Mouse (Mus musculus): ENCODE measurements around the gene Nfe2l1.

DNA sequence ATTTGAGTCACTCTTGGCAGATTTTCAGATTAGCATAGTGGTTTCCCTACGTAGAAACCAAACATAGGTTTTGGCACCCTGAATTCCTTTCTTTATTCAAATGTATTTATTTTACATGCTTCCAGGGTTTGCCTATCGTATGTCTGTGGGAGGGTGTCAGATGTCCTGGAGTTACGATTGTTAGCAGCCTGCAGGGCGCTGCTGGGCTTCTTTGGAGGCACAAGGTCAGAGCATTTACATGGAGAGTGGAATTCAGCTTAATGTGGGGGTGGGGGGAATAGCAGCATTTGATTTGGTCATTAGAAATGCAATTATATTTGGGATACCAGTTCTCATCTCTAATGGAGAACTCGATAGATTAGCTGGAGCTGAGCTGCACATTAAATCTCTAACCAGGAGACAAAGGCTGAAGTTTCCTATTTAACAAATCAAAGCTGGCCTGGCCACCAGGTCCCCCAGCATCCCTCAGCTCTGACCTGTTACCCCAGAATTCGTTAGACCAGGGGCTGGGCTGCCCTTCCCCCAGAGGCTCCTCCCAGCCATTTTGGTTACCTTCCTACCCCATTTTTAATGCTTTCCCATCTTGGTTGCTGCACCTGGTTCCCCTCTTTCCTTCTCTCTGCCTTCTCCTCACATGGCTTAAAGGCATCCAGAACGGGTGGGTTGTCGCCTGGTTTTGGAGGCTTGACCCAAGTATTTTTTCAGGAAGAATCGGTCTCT, 42.9 kb downstream of the Nfe2l1 start:
- no peak for TF ChIP-seq CTCF (IDR thresholded peaks at IDR 0.05 in 2 of 3, conservative IDR thresholded peaks at IDR 0.05 in 1 of 3; ENCODE audit: control insufficient read depth in 1 of 3, insufficient read depth in 1 of 3, low read depth in 2 of 3, low read length in 3 of 3, poor library complexity in 1 of 3, severe bottlenecking in 1 of 3)
- TF ChIP-seq GATA1 (IDR thresholded peaks at IDR 0.05; ENCODE audit: low read depth, low read length) = no peak

Data from MEL (cell line).